ENCODE assay signal across 34 mouse cellular contexts in genomic region chr3:36488899-36489589, GRCm38 (mm10). TPM values are rescaled to one million over a fixed set of nuclear protein-coding genes. Genes with fewer than 3 reads are reported as not detected.
"Had no signal": no experiment of that assay in that cellular context is flagged by ENCODE, and none has a peak within 500 bp of the region (broad histone marks: within the 10 kb centered on the region; RNA-seq: fewer than 3 reads in every experiment).

No protein-coding gene starts in this region.

- H3K4me1 ChIP-seq: heart, embryonic 15.5 days; hindbrain, embryonic 15.5 days; kidney, embryonic 15.5 days; limb, embryonic 10.5 days; limb, embryonic 12.5 days had no signal

- H3K9ac ChIP-seq: heart, embryonic 13.5 days; heart, embryonic 15.5 days; hindbrain, embryonic 13.5 days; hindbrain, embryonic 15.5 days; kidney, embryonic 15.5 days; limb, embryonic 12.5 days; liver, embryonic 13.5 days; liver, embryonic 15.5 days had no signal

- H3K4me2 ChIP-seq: heart, embryonic 13.5 days; heart, embryonic 15.5 days; hindbrain, embryonic 13.5 days; hindbrain, embryonic 15.5 days; kidney, embryonic 15.5 days; limb, embryonic 12.5 days; liver, embryonic 11.5 days; liver, embryonic 13.5 days; liver, embryonic 15.5 days had no signal

- H3K27ac ChIP-seq: heart, embryonic 10.5 days; heart, embryonic 13.5 days; heart, embryonic 15.5 days; hindbrain, embryonic 13.5 days; hindbrain, embryonic 15.5 days; hindbrain, postnatal 0 days; kidney, embryonic 15.5 days; kidney, postnatal 0 days; layer of hippocampus, adult 2 months; left cerebral cortex, adult 2 months; limb, embryonic 10.5 days; limb, embryonic 12.5 days; liver, embryonic 13.5 days; liver, embryonic 15.5 days had no signal

- DNase-seq: gastrocnemius, postnatal 14 days; gastrocnemius, postnatal 36 days; heart, adult 18-20 months; heart, postnatal 14 days; heart, postnatal 36 days; kidney, adult 11 months; kidney, adult 2 months; kidney, adult 9 months; kidney, postnatal 14 days; kidney, postnatal 4 days; liver; liver, embryonic 13.5 days had no signal

- H3K27me3 ChIP-seq: heart, embryonic 13.5 days; heart, embryonic 15.5 days; hindbrain, embryonic 13.5 days; hindbrain, embryonic 15.5 days; kidney, embryonic 15.5 days; limb, embryonic 12.5 days; liver, embryonic 13.5 days; liver, embryonic 15.5 days had no signal

- H3K9me3 ChIP-seq: heart, embryonic 10.5 days; heart, embryonic 13.5 days; heart, embryonic 15.5 days; hindbrain, embryonic 13.5 days; hindbrain, embryonic 15.5 days; kidney, embryonic 15.5 days; limb, embryonic 10.5 days; limb, embryonic 12.5 days; liver, embryonic 13.5 days; liver, embryonic 15.5 days had no signal

- H3K4me3 ChIP-seq: heart, embryonic 10.5 days; heart, embryonic 13.5 days; heart, embryonic 15.5 days; hindbrain, embryonic 13.5 days; hindbrain, embryonic 15.5 days; kidney, embryonic 15.5 days; layer of hippocampus, adult 2 months; left cerebral cortex, adult 2 months; limb, embryonic 10.5 days; limb, embryonic 12.5 days; liver, embryonic 13.5 days; liver, embryonic 15.5 days had no signal

- ATAC-seq: hindbrain, postnatal 0 days; intestine, embryonic 16.5 days had no signal

- H3K36me3 ChIP-seq: heart, embryonic 10.5 days; heart, embryonic 13.5 days; heart, embryonic 15.5 days; hindbrain, embryonic 13.5 days; hindbrain, embryonic 15.5 days; kidney, embryonic 15.5 days; limb, embryonic 10.5 days; limb, embryonic 12.5 days; liver, embryonic 13.5 days; liver, embryonic 15.5 days had no signal

RNA-seq across cellular contexts. Expression of gene 1810062G17Rik, which starts 13.3 kb away (rescaled TPM):
- total RNA-seq: gastrocnemius, adult 18-20 months; gastrocnemius, adult 8-10 months; heart, adult 18-20 months; hematopoietic stem cell, adult 5-6 weeks; hindbrain, postnatal 0 days; layer of hippocampus, adult 2 months; layer of hippocampus, postnatal 25 days; left cerebral cortex, adult 2 months; left cerebral cortex, postnatal 36 days had no signal
- polyA plus RNA-seq: hindbrain, embryonic 13.5 days had no signal

RNA-seq across cellular contexts. Expression of gene Gm11549, which starts 32.6 kb away (rescaled TPM):
- total RNA-seq: gastrocnemius, adult 18-20 months; gastrocnemius, adult 8-10 months; gastrocnemius, postnatal 36 days; heart, adult 18-20 months; heart, adult 8-10 months; heart, postnatal 14 days; heart, postnatal 36 days; hematopoietic stem cell, adult 5-6 weeks had no signal
- polyA plus RNA-seq: gonadal fat pad, adult 2 months; heart, embryonic 10.5 days; kidney, adult 2 months; kidney, postnatal 0 days; limb, embryonic 10.5 days; liver, embryonic 11.5 days; liver, embryonic 13.5 days; liver, embryonic 15.5 days had no signal
